Mouse (Mus musculus): ENCODE data around the gene Kndc1. TPM values are rescaled to one million over a fixed set of nuclear protein-coding genes. Genes with fewer than 3 reads are reported as not detected.

Kndc1 gene
- total RNA-seq, 2 experiments from 2014 or later, result not detected

DNA sequence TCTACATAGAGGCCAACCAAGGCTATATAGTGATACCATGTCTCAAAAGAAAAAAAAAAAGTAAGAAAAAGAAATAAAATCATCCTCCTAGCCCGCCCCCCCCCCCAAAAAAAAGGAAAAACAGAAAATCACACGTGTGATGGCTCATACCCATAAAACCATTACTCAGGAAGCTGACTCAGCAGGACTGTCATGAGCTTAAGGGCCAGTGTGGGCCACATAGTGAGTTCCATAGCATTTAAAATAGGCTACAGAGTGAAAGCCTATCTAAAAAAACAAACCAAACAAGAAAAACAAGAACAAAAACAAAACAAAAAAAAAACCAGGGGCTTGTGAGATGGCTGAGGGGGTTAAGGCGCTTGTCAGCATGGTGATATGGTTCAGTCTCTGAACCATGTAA, 86.3 kb downstream of the Kndc1 start:
- ATAC-seq (replicated peaks; ENCODE audit: poor library complexity), result no peak

DNA sequence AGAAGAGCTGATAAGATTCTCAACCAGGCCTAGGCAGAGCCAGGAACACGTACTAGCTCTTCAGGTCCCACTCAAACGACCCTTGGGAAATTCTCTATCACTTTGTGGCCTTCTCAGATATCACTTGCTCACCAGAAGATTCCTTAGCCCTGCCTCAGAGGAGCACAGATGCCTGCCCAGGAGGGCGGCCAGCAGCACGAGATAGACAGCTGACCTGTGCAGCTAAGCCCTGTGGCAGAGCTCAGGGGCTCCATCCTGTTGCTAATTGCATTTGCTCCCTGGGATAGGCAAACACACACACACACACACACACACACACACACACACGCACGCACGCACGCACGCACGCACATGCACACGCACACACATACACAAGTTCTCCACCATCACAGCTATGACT, 87.6 kb downstream of the Kndc1 start:
- ATAC-seq (replicated peaks; ENCODE audit: poor library complexity), result no peak

GRCm38 (mm10) chr7:139984505-139984904, 90.0 kb downstream of the Kndc1 start:
- ATAC-seq (replicated peaks; ENCODE audit: poor library complexity), result peak; percentile 88

DNA sequence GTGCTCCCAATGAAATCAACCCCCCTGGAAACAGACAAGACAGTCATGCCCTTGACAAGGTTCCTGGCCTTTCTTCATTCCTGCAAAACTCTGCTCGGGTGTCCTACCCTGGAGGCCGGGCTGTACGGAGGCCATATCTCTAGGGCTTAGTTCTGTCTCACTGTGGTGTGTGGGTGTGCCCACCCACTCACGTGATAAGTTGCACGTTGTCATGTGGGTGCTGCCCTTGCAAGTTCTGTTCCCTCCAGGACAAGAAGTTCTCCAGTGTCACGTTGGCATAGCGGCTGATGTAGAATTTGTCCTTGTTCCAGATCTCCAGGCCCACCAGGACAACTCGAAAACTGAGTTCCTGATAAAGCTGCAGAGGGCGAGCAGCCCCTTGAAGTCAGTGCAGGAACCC, 93.8 kb downstream of the Kndc1 start:
- ATAC-seq (replicated peaks; ENCODE audit: poor library complexity), result no peak

GRCm38 (mm10) chr7:139990864-139991394, 96.4 kb downstream of the Kndc1 start:
- ATAC-seq (replicated peaks; ENCODE audit: poor library complexity), result 0 out of 2 replicates have a peak, but pooled peaks have one; percentile 8

Other genes starting within 250 kb of the Kndc1 start
- gene Cfap46, start 210.9 kb upstream of the Kndc1 start, total RNA-seq (2015), result not detected in 2 replicates
- not detected in 2 replicates for gene Cfap46, start 210.9 kb upstream of the Kndc1 start, total RNA-seq (2017)
- not detected in 2 replicates for gene Adgra1, start 60.5 kb upstream of the Kndc1 start, total RNA-seq (2015)
- not detected in 2 replicates for gene Adgra1, start 60.5 kb upstream of the Kndc1 start, total RNA-seq (2017)
- not detected in 2 replicates for gene Utf1, start 49.1 kb downstream of the Kndc1 start, total RNA-seq (2015)
- not detected in 2 replicates for gene Utf1, start 49.1 kb downstream of the Kndc1 start, total RNA-seq (2017)
- 0.10 and 0.27 TPM in 2 replicates for gene 6430531B16Rik, start 84.1 kb downstream of the Kndc1 start, total RNA-seq (2015)
- gene 6430531B16Rik, start 84.1 kb downstream of the Kndc1 start, total RNA-seq (2017), result 0.57 TPM in 1 of 2 replicates, not detected in the other
- gene Adam8, start 97.9 kb downstream of the Kndc1 start, total RNA-seq (2015), result 1.3 and 1.9 TPM in 2 replicates
- 1.3 and 1.7 TPM in 2 replicates for gene Adam8, start 97.9 kb downstream of the Kndc1 start, total RNA-seq (2017)
- gene Zfp511, start 141.7 kb downstream of the Kndc1 start, total RNA-seq (2015), result 32.2 and 34.8 TPM in 2 replicates
- 21.0 and 21.1 TPM in 2 replicates for gene Zfp511, start 141.7 kb downstream of the Kndc1 start, total RNA-seq (2017)
- 24.0 and 25.8 TPM in 2 replicates for gene Tubgcp2, start 142.0 kb downstream of the Kndc1 start, total RNA-seq (2015)
- gene Tubgcp2, start 142.0 kb downstream of the Kndc1 start, total RNA-seq (2017), result 35.2 and 36.5 TPM in 2 replicates
- not detected in 2 replicates for gene Msx3, start 154.4 kb downstream of the Kndc1 start, total RNA-seq (2015)
- not detected in 2 replicates for gene Msx3, start 154.4 kb downstream of the Kndc1 start, total RNA-seq (2017)
- not detected in 2 replicates for gene Caly, start 187.9 kb downstream of the Kndc1 start, total RNA-seq (2015)
- gene Caly, start 187.9 kb downstream of the Kndc1 start, total RNA-seq (2017), result not detected in 2 replicates
- not detected in 2 replicates for gene Prap1, start 198.7 kb downstream of the Kndc1 start, total RNA-seq (2015)
- gene Prap1, start 198.7 kb downstream of the Kndc1 start, total RNA-seq (2017), result not detected in 2 replicates
- 6.9 and 7.9 TPM in 2 replicates for gene Fuom, start 207.7 kb downstream of the Kndc1 start, total RNA-seq (2015)
- gene Fuom, start 207.7 kb downstream of the Kndc1 start, total RNA-seq (2017), result 10.8 and 11.5 TPM in 2 replicates
- 26.1 and 31.7 TPM in 2 replicates for gene Paox, start 221.1 kb downstream of the Kndc1 start, total RNA-seq (2015)
- 15.7 and 23.4 TPM in 2 replicates for gene Paox, start 221.1 kb downstream of the Kndc1 start, total RNA-seq (2017)
- 108 and 109 TPM in 2 replicates for gene Echs1, start 221.8 kb downstream of the Kndc1 start, total RNA-seq (2015)
- gene Echs1, start 221.8 kb downstream of the Kndc1 start, total RNA-seq (2017), result 95.5 and 147 TPM in 2 replicates
- 23.8 and 29.2 TPM in 2 replicates for gene Mtg1, start 242.9 kb downstream of the Kndc1 start, total RNA-seq (2015)
- gene Mtg1, start 242.9 kb downstream of the Kndc1 start, total RNA-seq (2017), result 10.4 and 11.4 TPM in 2 replicates